Mouse (Mus musculus): ENCODE measurements around the gene Tmem164.

GRCm38 (mm10) chrX:142671141-142671540 lies 10.1 kb upstream of the Tmem164 start:
- TF ChIP-seq CTCF (IDR thresholded peaks at IDR 0.05; ENCODE audit: borderline replicate concordance, extremely low read depth, insufficient read depth, insufficient read length) (no peak), POLR2A (IDR thresholded peaks at IDR 0.05; ENCODE audit: borderline replicate concordance, extremely low read depth, insufficient read depth, insufficient read length, poor library complexity, severe bottlenecking) (no peak)
